Mouse (Mus musculus) ES-Bruce4 (cell line): ENCODE data around the gene Vamp2.

Experiments
- CTCF ChIP-seq: IDR thresholded peaks from one replicate; pipeline ENCODE4 v1.8.1; 2011; ENCODE audit warnings: low read depth, low read length
- EP300 ChIP-seq: IDR thresholded peaks from 2 replicates; pipeline ENCODE4 v1.6.1; 2011; ENCODE audit warnings: low read depth, low read length; ENCODE audit not compliant: insufficient read depth
- POLR2A ChIP-seq: IDR thresholded peaks from one replicate; pipeline ENCODE4 v1.8.1; 2011; ENCODE audit warnings: low read length; ENCODE audit not compliant: insufficient read depth

GRCm38 (mm10) chr11:69128426-69129122 lies 40.3 kb downstream of the Vamp2 start:
- no peak for TF ChIP-seq CTCF
- TF ChIP-seq POLR2A: no peak
- no peak for TF ChIP-seq EP300
